Mouse (Mus musculus) thymus, postnatal 0 days (tissue): ENCODE measurements around the gene Avl9. TPM values are rescaled to one million over a fixed set of nuclear protein-coding genes. Genes with fewer than 3 reads are reported as not detected.

Experiments
- DNase-seq: peaks from one replicate; pipeline ENCODE4 v3.0.0-alpha.2; 2015; ENCODE audit warnings: low spot score
- polyA plus RNA-seq: library from polyadenylated mRNA; unstranded; fragments of >200 nt; fragmentation: Nextera tagmentation; extraction: Ambion mirVana; gene quantifications from 2 replicates; pipeline ENCODE4 v1.2.1, GENCODE M21; 2015

Avl9 gene
- polyA plus RNA-seq, 1 experiment from 2014 or later = 20.0 TPM

- DNase-seq = no peak
Observed at GRCm38 (mm10) chr6:56789336-56789735, 74.6 kb downstream of the Avl9 start.

- no peak for DNase-seq
Observed at GRCm38 (mm10) chr6:56794834-56795233, 80.1 kb downstream of the Avl9 start.

- no peak for DNase-seq
Observed at GRCm38 (mm10) chr6:56796232-56796631, 81.5 kb downstream of the Avl9 start.

GRCm38 (mm10) chr6:56796668-56797141 lies 82.0 kb downstream of the Avl9 start:
- peak; percentile 54 for DNase-seq

GRCm38 (mm10) chr6:56797311-56798151 lies 82.8 kb downstream of the Avl9 start, which contains the start of gene Kbtbd2:
Kbtbd2 (minus strand) TSS chr6:56797813.
- DNase-seq = peak; percentile 89

- no peak for DNase-seq
Observed at GRCm38 (mm10) chr6:56798152-56798465, 83.4 kb downstream of the Avl9 start.

GRCm38 (mm10) chr6:56805026-56805425 lies 90.3 kb downstream of the Avl9 start:
- DNase-seq = no peak

GRCm38 (mm10) chr6:56806195-56806594 lies 91.5 kb downstream of the Avl9 start:
- DNase-seq = no peak

- peak; percentile 59 for DNase-seq
Observed at GRCm38 (mm10) chr6:56808656-56809055, 94.0 kb downstream of the Avl9 start.

Other genes starting within 250 kb of the Avl9 start
- 0.98 and 1.4 TPM in 2 replicates for gene Pde1c, start 145.8 kb upstream of the Avl9 start, polyA plus RNA-seq
- gene Lsm5, start 10.2 kb upstream of the Avl9 start, polyA plus RNA-seq = 260 TPM in 2 replicates
- gene Kbtbd2, start 82.9 kb downstream of the Avl9 start, polyA plus RNA-seq = 19.0 and 22.6 TPM in 2 replicates
- 27.6 and 29.0 TPM in 2 replicates for gene Fkbp9, start 117.2 kb downstream of the Avl9 start, polyA plus RNA-seq
- gene Nt5c3, start 209.0 kb downstream of the Avl9 start, polyA plus RNA-seq = 70.1 and 73.9 TPM in 2 replicates
- 0.27 and 0.51 TPM in 2 replicates for gene Vmn1r4, start 209.1 kb downstream of the Avl9 start, polyA plus RNA-seq